Mouse (Mus musculus): ENCODE data around the gene Sugct. TPM values are rescaled to one million over a fixed set of nuclear protein-coding genes. Genes with fewer than 3 reads are reported as not detected.

Sugct gene
- polyA plus RNA-seq, 1 experiment from 2014 or later, result 4.5 TPM

DNA sequence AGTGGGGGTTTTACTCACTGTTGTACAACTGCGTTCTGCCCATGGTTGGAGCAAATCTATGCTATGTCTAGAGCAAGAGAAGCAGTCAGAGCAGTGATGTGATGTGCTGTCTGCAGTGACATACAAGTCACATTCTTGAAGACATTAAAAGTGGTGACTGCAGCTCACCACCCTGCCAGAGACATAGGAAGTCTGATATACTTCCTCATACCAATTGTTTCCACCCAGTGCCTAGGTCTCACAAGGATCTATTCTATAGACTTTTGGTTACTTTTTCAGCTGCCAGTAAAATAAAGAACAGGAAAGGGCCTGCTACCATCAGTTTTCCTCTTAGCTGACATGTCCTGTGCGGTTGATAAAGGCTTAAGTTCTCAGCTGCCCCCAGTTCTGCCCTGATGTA, 613.7 kb downstream of the Sugct start:
- 82% methylated on average over 2 of the region's 2 CpGs for WGBS
- Histone ChIP-seq H3K4me1 (peaks cover 2% of the 10 kb centered on the region; the same call in 1 of the 2 replicates), H3K36me3 (no peaks in the 10 kb centered on the region), H3K9me3 (no peaks in the 10 kb centered on the region), H3K27me3 (no peaks in the 10 kb centered on the region), H3K4me3 (no peak overlapping the region), H3K4me2 (no peak overlapping the region), H3K27ac (no peak overlapping the region), H3K9ac (no peak overlapping the region)
- ATAC-seq (ENCODE audit: insufficient number of reproducible peaks, low FRiP score, low TSS enrichment, low read depth), result no peak

GRCm38 (mm10) chr13:17065552-17065951, 629.8 kb downstream of the Sugct start:
- no peaks in the 10 kb centered on the region for H3K27me3 ChIP-seq
- H3K27ac ChIP-seq, result no peak overlapping the region
- H3K4me1 ChIP-seq, result no peaks in the 10 kb centered on the region
- no peak for ATAC-seq (ENCODE audit: insufficient number of reproducible peaks, low FRiP score, low TSS enrichment, low read depth)
- H3K9me3 ChIP-seq, result no peaks in the 10 kb centered on the region
- 81% methylated on average over 3 of the region's 3 CpGs for WGBS
- no peak overlapping the region for H3K4me2 ChIP-seq
- no peaks in the 10 kb centered on the region for H3K36me3 ChIP-seq
- no peak overlapping the region for H3K4me3 ChIP-seq
- H3K9ac ChIP-seq, result no peak overlapping the region

- H3K9me3 ChIP-seq, result no peaks in the 10 kb centered on the region
- WGBS, result 93% methylated on average over 2 of the region's 2 CpGs
- H3K9ac ChIP-seq, result no peak overlapping the region
- no peaks in the 10 kb centered on the region for H3K27me3 ChIP-seq
- no peaks in the 10 kb centered on the region for H3K36me3 ChIP-seq
- no peaks in the 10 kb centered on the region for H3K4me1 ChIP-seq
- H3K27ac ChIP-seq, result no peak overlapping the region
- no peak overlapping the region for H3K4me2 ChIP-seq
- no peak for ATAC-seq (ENCODE audit: insufficient number of reproducible peaks, low FRiP score, low TSS enrichment, low read depth)
- no peak overlapping the region for H3K4me3 ChIP-seq
These were observed 638.7 kb downstream of the Sugct start for GRCm38 (mm10) chr13:17056650-17057049.

DNA sequence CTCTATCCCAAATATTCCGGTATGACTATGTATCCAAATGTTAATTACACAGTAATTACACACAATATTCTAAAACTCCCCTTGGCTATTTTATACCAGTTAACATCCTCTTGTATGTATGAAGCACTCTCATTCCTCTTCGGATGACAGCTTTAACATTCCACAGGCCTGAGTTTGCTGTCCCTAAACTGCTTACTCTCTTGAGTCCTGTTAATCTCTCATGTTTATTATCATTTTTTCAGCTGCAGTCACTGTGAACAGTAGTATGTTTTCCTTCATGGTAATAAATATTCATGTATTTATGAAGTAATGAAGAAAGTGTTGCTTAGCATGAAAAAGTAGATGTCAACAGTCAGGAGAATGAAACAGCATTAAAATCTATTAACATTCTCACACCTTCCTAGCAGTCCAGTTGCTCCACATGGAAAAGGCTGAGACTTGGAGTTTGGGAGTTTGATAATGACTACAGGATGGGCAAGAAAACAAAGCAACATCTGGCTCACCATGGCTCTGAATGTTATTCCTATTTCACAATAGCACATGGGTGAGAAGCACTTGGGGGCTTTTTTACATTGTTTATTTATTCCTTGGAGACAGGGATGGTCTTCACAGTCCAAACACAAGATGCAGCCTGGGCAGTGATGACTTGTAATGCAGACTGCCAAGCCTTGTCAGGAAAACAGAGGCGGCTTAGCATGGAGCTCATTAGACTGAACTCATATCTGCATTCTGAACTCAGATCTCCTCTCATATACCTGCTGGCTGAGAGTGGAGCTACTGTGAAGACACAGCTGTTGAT, 651.7 kb downstream of the Sugct start:
- no peaks in the 10 kb centered on the region for H3K4me1 ChIP-seq
- H3K4me3 ChIP-seq, result no peak overlapping the region
- no peak for ATAC-seq (ENCODE audit: insufficient number of reproducible peaks, low FRiP score, low TSS enrichment, low read depth)
- H3K4me2 ChIP-seq, result no peak overlapping the region
- H3K9ac ChIP-seq, result no peak overlapping the region
- WGBS, result 82% methylated on average over 3 of the region's 3 CpGs
- H3K27me3 ChIP-seq, result no peaks in the 10 kb centered on the region
- H3K36me3 ChIP-seq, result no peaks in the 10 kb centered on the region
- no peaks in the 10 kb centered on the region for H3K9me3 ChIP-seq
- H3K27ac ChIP-seq, result no peak overlapping the region

- no peak for ATAC-seq (ENCODE audit: insufficient number of reproducible peaks, low FRiP score, low TSS enrichment, low read depth)
- WGBS, result 84% methylated on average over 2 of the region's 2 CpGs
- H3K9ac ChIP-seq, result no peak overlapping the region
- H3K4me1 ChIP-seq, result 0 out of 2 replicates have a peak, but pooled peaks cover 2% of the 10 kb centered on the region
- H3K4me2 ChIP-seq, result no peak overlapping the region
- no peaks in the 10 kb centered on the region for H3K9me3 ChIP-seq
- H3K4me3 ChIP-seq, result no peak overlapping the region
- no peak overlapping the region for H3K27ac ChIP-seq
- no peaks in the 10 kb centered on the region for H3K27me3 ChIP-seq
- no peaks in the 10 kb centered on the region for H3K36me3 ChIP-seq
These were observed 653.0 kb downstream of the Sugct start for GRCm38 (mm10) chr13:17042332-17042731.

- Histone ChIP-seq H3K9ac (no peak overlapping the region), H3K9me3 (no peaks in the 10 kb centered on the region), H3K4me3 (no peak overlapping the region), H3K36me3 (no peaks in the 10 kb centered on the region), H3K27me3 (no peaks in the 10 kb centered on the region), H3K4me1 (0 out of 2 replicates have a peak, but pooled peaks cover 2% of the 10 kb centered on the region), H3K4me2 (no peak overlapping the region), H3K27ac (no peak overlapping the region)
- WGBS, result 68% methylated on average over 2 of the region's 2 CpGs
- no peak for ATAC-seq (ENCODE audit: insufficient number of reproducible peaks, low FRiP score, low TSS enrichment, low read depth)
These were observed 655.6 kb downstream of the Sugct start for GRCm38 (mm10) chr13:17039727-17040126.

DNA sequence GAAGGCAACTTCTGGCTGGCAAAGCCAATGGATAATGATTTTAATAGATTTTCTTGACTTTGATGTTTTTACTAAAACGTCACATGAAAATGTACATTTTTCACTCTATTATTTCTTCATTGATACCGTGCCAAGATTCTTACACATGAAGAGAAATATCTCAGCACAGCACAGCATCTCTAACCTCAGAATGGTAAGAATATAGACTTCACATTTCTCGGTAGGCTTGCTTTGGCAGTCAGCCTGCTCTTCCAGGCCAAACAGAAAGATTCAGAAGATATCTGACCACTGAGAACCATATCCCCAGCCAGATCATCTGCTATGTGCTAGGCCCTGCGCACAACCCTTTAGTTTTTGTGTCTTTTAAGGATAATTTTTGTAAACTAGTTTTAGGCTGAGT, 657.0 kb downstream of the Sugct start:
- H3K9ac ChIP-seq, result no peak overlapping the region
- 46% methylated on average over 4 of the region's 4 CpGs for WGBS
- H3K4me3 ChIP-seq, result no peak overlapping the region
- no peak for ATAC-seq (ENCODE audit: insufficient number of reproducible peaks, low FRiP score, low TSS enrichment, low read depth)
- H3K9me3 ChIP-seq, result no peaks in the 10 kb centered on the region
- no peaks in the 10 kb centered on the region for H3K36me3 ChIP-seq
- H3K4me1 ChIP-seq, result 0 out of 2 replicates have a peak, but pooled peaks cover 2% of the 10 kb centered on the region
- H3K27ac ChIP-seq, result no peak overlapping the region
- no peaks in the 10 kb centered on the region for H3K27me3 ChIP-seq
- H3K4me2 ChIP-seq, result no peak overlapping the region

GRCm38 (mm10) chr13:17037899-17038298, 657.5 kb downstream of the Sugct start:
- ATAC-seq (ENCODE audit: insufficient number of reproducible peaks, low FRiP score, low TSS enrichment, low read depth), result 0 out of 2 replicates have a peak, but pooled peaks have one; percentile 44
- WGBS, result 43% methylated on average over 3 of the region's 3 CpGs
- H3K36me3 ChIP-seq, result no peaks in the 10 kb centered on the region
- H3K9me3 ChIP-seq, result no peaks in the 10 kb centered on the region
- H3K4me3 ChIP-seq, result no peak overlapping the region
- no peak overlapping the region for H3K4me2 ChIP-seq
- H3K27ac ChIP-seq, result 0 out of 2 replicates have a peak overlapping the region, but pooled peaks have one; percentile 27
- H3K4me1 ChIP-seq, result 0 out of 2 replicates have a peak, but pooled peaks cover 2% of the 10 kb centered on the region
- H3K27me3 ChIP-seq, result no peaks in the 10 kb centered on the region
- H3K9ac ChIP-seq, result no peak overlapping the region

- ATAC-seq (ENCODE audit: insufficient number of reproducible peaks, low FRiP score, low TSS enrichment, low read depth), result no peak
- H3K9me3 ChIP-seq, result no peaks in the 10 kb centered on the region
- no peak overlapping the region for H3K4me3 ChIP-seq
- no peak overlapping the region for H3K27ac ChIP-seq
- H3K4me2 ChIP-seq, result no peak overlapping the region
- H3K27me3 ChIP-seq, result no peaks in the 10 kb centered on the region
- WGBS, result 80% methylated on average over 1 of the region's 1 CpGs
- no peak overlapping the region for H3K9ac ChIP-seq
- H3K36me3 ChIP-seq, result no peaks in the 10 kb centered on the region
- no peaks in the 10 kb centered on the region for H3K4me1 ChIP-seq
These were observed 664.6 kb downstream of the Sugct start for GRCm38 (mm10) chr13:17030761-17031160.

- Histone ChIP-seq H3K27ac (no peak overlapping the region), H3K4me3 (no peak overlapping the region), H3K9me3 (no peaks in the 10 kb centered on the region), H3K27me3 (no peaks in the 10 kb centered on the region), H3K4me1 (no peaks in the 10 kb centered on the region), H3K36me3 (no peaks in the 10 kb centered on the region), H3K9ac (no peak overlapping the region), H3K4me2 (no peak overlapping the region)
- WGBS, result 38% methylated on average over 3 of the region's 3 CpGs
- no peak for ATAC-seq (ENCODE audit: insufficient number of reproducible peaks, low FRiP score, low TSS enrichment, low read depth)
These were observed 666.8 kb downstream of the Sugct start for GRCm38 (mm10) chr13:17028595-17028994.

GRCm38 (mm10) chr13:17027846-17028529, 667.4 kb downstream of the Sugct start:
- WGBS, result 93% methylated on average over 4 of the region's 4 CpGs
- H3K9ac ChIP-seq, result no peak overlapping the region
- no peaks in the 10 kb centered on the region for H3K4me1 ChIP-seq
- no peaks in the 10 kb centered on the region for H3K9me3 ChIP-seq
- no peak for ATAC-seq (ENCODE audit: insufficient number of reproducible peaks, low FRiP score, low TSS enrichment, low read depth)
- H3K4me2 ChIP-seq, result no peak overlapping the region
- H3K36me3 ChIP-seq, result no peaks in the 10 kb centered on the region
- H3K27me3 ChIP-seq, result no peaks in the 10 kb centered on the region
- no peak overlapping the region for H3K27ac ChIP-seq
- no peak overlapping the region for H3K4me3 ChIP-seq

- no peak for ATAC-seq (ENCODE audit: insufficient number of reproducible peaks, low FRiP score, low TSS enrichment, low read depth)
- H3K4me2 ChIP-seq, result no peak overlapping the region
These were observed 668.4 kb downstream of the Sugct start for GRCm38 (mm10) chr13:17027001-17027400.

More at GRCm38 (mm10) chr13:17027001-17027400, 668.4 kb downstream of the Sugct start:
- Histone ChIP-seq H3K4me1 (no peaks in the 10 kb centered on the region), H3K9ac (no peak overlapping the region), H3K27ac (no peak overlapping the region), H3K4me3 (no peak overlapping the region), H3K36me3 (no peaks in the 10 kb centered on the region), H3K9me3 (no peaks in the 10 kb centered on the region), H3K27me3 (no peaks in the 10 kb centered on the region)
- WGBS, result 15% methylated on average over 2 of the region's 2 CpGs
